In genomic region chr6:125095391-125096278, GRCm38 (mm10) we compare ENCODE assay signal across 8 mouse cellular contexts. TPM values are rescaled to one million over a fixed set of nuclear protein-coding genes. Genes with fewer than 3 reads are reported as not detected.
DNase-seq lines count a peak whose midpoint lies in the region; ATAC-seq and TF ChIP-seq lines count a peak whose summit lies in the region.

TSS of gene Chd4 (plus strand) at chr6:125095981.

- 2% methylated on average over 43 of the region's 45 CpGs for WGBS in embryonic facial prominence, embryonic 15.5 days
- WGBS in kidney, embryonic 14.5 days: 2% methylated on average over 32 of the region's 45 CpGs
- 4% methylated on average over 27 of the region's 45 CpGs for WGBS in limb, embryonic 14.5 days
- WGBS in midbrain, embryonic 16.5 days: under 1% methylated on average over 41 of the region's 45 CpGs

- H3K4me1 ChIP-seq in bone marrow macrophage, adult 2 months (ENCODE audit: control insufficient read depth, insufficient read depth, low read length): peaks cover 26% of the 10 kb centered on the region
- H3K4me1 ChIP-seq in embryonic facial prominence, embryonic 15.5 days: peaks cover 40% of the 10 kb centered on the region
- peaks cover 39% of the 10 kb centered on the region for H3K4me1 ChIP-seq in kidney, embryonic 14.5 days (ENCODE audit: control insufficient read depth, insufficient read depth, low read length)
- H3K4me1 ChIP-seq in limb, embryonic 14.5 days (ENCODE audit: control insufficient read depth, insufficient read depth, low read length): peaks cover 26% of the 10 kb centered on the region
- peaks cover 30% of the 10 kb centered on the region for H3K4me1 ChIP-seq in midbrain, embryonic 16.5 days (ENCODE audit: control insufficient read depth, insufficient read depth, low read length)

- peak within 1 kb of the TSS; percentile 64 for H3K4me2 ChIP-seq in embryonic facial prominence, embryonic 15.5 days (replicated peaks)
- H3K4me2 ChIP-seq in kidney, embryonic 14.5 days (replicated peaks; ENCODE audit: low read depth, low read length): peak within 1 kb of the TSS; percentile 90
- peak within 1 kb of the TSS; percentile 82 for H3K4me2 ChIP-seq in limb, embryonic 14.5 days (replicated peaks; ENCODE audit: low read depth, low read length, severe bottlenecking)
- peak within 1 kb of the TSS; percentile 70 for H3K4me2 ChIP-seq in midbrain, embryonic 16.5 days (ENCODE audit: low read length)

- TF ChIP-seq CTCF in bone marrow macrophage, adult 2 months (IDR thresholded peaks at IDR 0.05; ENCODE audit: low read depth, low read length): no peak

- peaks cover 14% of the 10 kb centered on the region for H3K36me3 ChIP-seq in embryonic facial prominence, embryonic 15.5 days
- H3K36me3 ChIP-seq in kidney, embryonic 14.5 days (ENCODE audit: control insufficient read depth, insufficient read depth, low read length): peaks cover 25% of the 10 kb centered on the region
- H3K36me3 ChIP-seq in limb, embryonic 14.5 days (ENCODE audit: control insufficient read depth, insufficient read depth, low read length): peaks cover 33% of the 10 kb centered on the region
- peaks cover 3% of the 10 kb centered on the region; the same call in 1 of the 2 replicates for H3K36me3 ChIP-seq in midbrain, embryonic 16.5 days (ENCODE audit: control insufficient read depth, insufficient read depth, low read length)

- DNase-seq in A20 (ENCODE audit: low read depth, low spot score): peak; percentile 97
- peak; percentile 89 to 90 for DNase-seq in heart, adult 9 months (ENCODE audit: low spot score in 2 of 2)
- peak; percentile 95 for DNase-seq in limb, embryonic 14.5 days (ENCODE audit: low spot score)
- peak; percentile 90 to 97 for DNase-seq in spleen, postnatal 10 days (ENCODE audit: low spot score in 2 of 2)

- H3K27ac ChIP-seq in bone marrow macrophage, adult 2 months (ENCODE audit: insufficient read depth, low read depth, low read length): peak within 1 kb of the TSS; percentile 69
- H3K27ac ChIP-seq in embryonic facial prominence, embryonic 15.5 days (replicated peaks): peak within 1 kb of the TSS; percentile 96
- peak within 1 kb of the TSS; percentile 96 for H3K27ac ChIP-seq in kidney, embryonic 14.5 days (ENCODE audit: low read depth, low read length)
- H3K27ac ChIP-seq in limb, embryonic 14.5 days (replicated peaks; ENCODE audit: low read depth, low read length): peak within 1 kb of the TSS; percentile 86
- peak within 1 kb of the TSS; percentile 92 for H3K27ac ChIP-seq in midbrain, embryonic 16.5 days (ENCODE audit: low read length)

- TF ChIP-seq POLR2A in bone marrow macrophage, adult 2 months (IDR thresholded peaks at IDR 0.05; ENCODE audit: borderline replicate concordance, low read depth, low read length): peak; percentile 78; the same call in 1 of the 2 replicates
- TF ChIP-seq POLR2A in limb, embryonic 14.5 days (IDR thresholded peaks at IDR 0.05; ENCODE audit: borderline replicate concordance, extremely low read depth, insufficient read depth, insufficient read length): peak; percentile 76; the same call in 1 of the 2 replicates

- peak within 1 kb of the TSS; percentile 82 for H3K9ac ChIP-seq in embryonic facial prominence, embryonic 15.5 days
- H3K9ac ChIP-seq in kidney, embryonic 14.5 days (ENCODE audit: low read depth, low read length): peak within 1 kb of the TSS; percentile 83
- H3K9ac ChIP-seq in limb, embryonic 14.5 days (ENCODE audit: low read depth, low read length, severe bottlenecking): peak within 1 kb of the TSS; percentile 88
- H3K9ac ChIP-seq in midbrain, embryonic 16.5 days (ENCODE audit: low read depth, low read length): peak within 1 kb of the TSS; percentile 73

- H3K27me3 ChIP-seq in embryonic facial prominence, embryonic 15.5 days: no peaks in the 10 kb centered on the region
- H3K27me3 ChIP-seq in kidney, embryonic 14.5 days (ENCODE audit: control insufficient read depth, insufficient read depth, low read length): no peaks in the 10 kb centered on the region
- H3K27me3 ChIP-seq in limb, embryonic 14.5 days (ENCODE audit: control insufficient read depth, insufficient read depth, low read length): no peaks in the 10 kb centered on the region
- H3K27me3 ChIP-seq in midbrain, embryonic 16.5 days (ENCODE audit: control insufficient read depth, insufficient read depth, low read depth, low read length): no peaks in the 10 kb centered on the region

- ATAC-seq in embryonic facial prominence, embryonic 15.5 days (ENCODE audit: insufficient number of reproducible peaks, low FRiP score, low TSS enrichment, low read depth): peak; percentile 80
- ATAC-seq in kidney, embryonic 14.5 days (ENCODE audit: low FRiP score, low TSS enrichment): peak; percentile 74
- ATAC-seq in limb, embryonic 14.5 days (ENCODE audit: low FRiP score, low read depth): peak; percentile 87
- peak; percentile 78 for ATAC-seq in midbrain, embryonic 16.5 days

- peak within 1 kb of the TSS; percentile 88 for H3K4me3 ChIP-seq in bone marrow macrophage, adult 2 months (ENCODE audit: insufficient read depth, low read length)
- H3K4me3 ChIP-seq in embryonic facial prominence, embryonic 15.5 days (replicated peaks): peak within 1 kb of the TSS; percentile 86
- H3K4me3 ChIP-seq in kidney, embryonic 14.5 days (ENCODE audit: low read length): peak within 1 kb of the TSS; percentile 84
- H3K4me3 ChIP-seq in limb, embryonic 14.5 days (replicated peaks; ENCODE audit: low read length): peak within 1 kb of the TSS; percentile 96
- peak within 1 kb of the TSS; percentile 94 for H3K4me3 ChIP-seq in midbrain, embryonic 16.5 days (ENCODE audit: low read depth, low read length)

- no peaks in the 10 kb centered on the region for H3K9me3 ChIP-seq in embryonic facial prominence, embryonic 15.5 days (replicated peaks)
- H3K9me3 ChIP-seq in kidney, embryonic 14.5 days (ENCODE audit: control insufficient read depth, low read length): no peaks in the 10 kb centered on the region
- H3K9me3 ChIP-seq in limb, embryonic 14.5 days (ENCODE audit: control insufficient read depth, low read length): no peaks in the 10 kb centered on the region
- no peaks in the 10 kb centered on the region for H3K9me3 ChIP-seq in midbrain, embryonic 16.5 days (replicated peaks; ENCODE audit: control insufficient read depth, low read length, poor library complexity, severe bottlenecking)

RNA-seq across cellular contexts. Expression of gene Chd4, which starts in this region (rescaled TPM):
- 122 and 144 TPM in 2 replicates for polyA plus RNA-seq in bone marrow macrophage, adult 2 months (2012; ENCODE audit: insufficient read depth, insufficient read length, missing spikeins)
- polyA plus RNA-seq in embryonic facial prominence, embryonic 15.5 days (2015; fragmentation: Nextera tagmentation; extraction: Ambion mirVana): 70.8 and 77.0 TPM in 2 replicates
- polyA plus RNA-seq in kidney, embryonic 14.5 days (2014; fragmentation: Nextera tagmentation; extraction: Ambion mirVana): 72.1 and 106 TPM in 2 replicates
- 75.0 and 89.7 TPM in 2 replicates for polyA plus RNA-seq in limb, embryonic 14.5 days (2012; rRNA removed)
- polyA plus RNA-seq in limb, embryonic 14.5 days (2014; fragmentation: Nextera tagmentation; extraction: Ambion mirVana): 78.6 and 81.8 TPM in 2 replicates
- 59.7 and 74.3 TPM in 2 replicates for polyA plus RNA-seq in midbrain, embryonic 16.5 days (2015; fragmentation: Nextera tagmentation; extraction: Ambion mirVana)

Comparison
In these comparisons a context has a peak if more than half of its experiments do, and no peak if none do; other contexts are left out.
1. Peak in every context shown above with its lines: DNase-seq, ATAC-seq, H3K4me3 ChIP-seq and H3K27ac ChIP-seq.